Mouse (Mus musculus) liver, embryonic 15.5 days (tissue): ENCODE measurements around the gene Havcr2. TPM values are rescaled to one million over a fixed set of nuclear protein-coding genes. Genes with fewer than 3 reads are reported as not detected.

Experiments used
- ATAC-seq: fragments of 200-750 bp; cut with Nextera tagmentation; 2 replicates; pipeline ENCODE4 v1.8.0; 2017; ENCODE audit warnings: moderate number of reproducible peaks, mild to moderate bottlenecking, moderate library complexity; ENCODE audit not compliant: insufficient read depth
- H3K27ac ChIP-seq: fragments of 300-500 bp; sonication (generic); replicated peaks from 2 replicates; pipeline ENCODE4 v1.5.1; 2015; ENCODE audit warnings: mild to moderate bottlenecking, inconsistent platforms
- H3K27me3 ChIP-seq: fragments of 300-500 bp; sonication (generic); 2 replicates; pipeline ENCODE4 v1.6.1; 2015; ENCODE audit warnings: mild to moderate bottlenecking, inconsistent platforms
- H3K36me3 ChIP-seq: fragments of 300-500 bp; sonication (generic); replicated peaks from 2 replicates; pipeline ENCODE4 v1.6.1; 2015; ENCODE audit warnings: moderate library complexity, mild to moderate bottlenecking, inconsistent platforms
- H3K4me1 ChIP-seq: fragments of 300-500 bp; sonication (generic); replicated peaks from 2 replicates; pipeline ENCODE4 v1.6.1; 2015; ENCODE audit warnings: inconsistent platforms
- H3K4me2 ChIP-seq: fragments of 300-500 bp; sonication (generic); 2 replicates; pipeline ENCODE4 v1.6.1; 2015; ENCODE audit warnings: moderate library complexity, mild to moderate bottlenecking, inconsistent platforms
- H3K4me3 ChIP-seq: fragments of 300-500 bp; sonication (generic); replicated peaks from 2 replicates; pipeline ENCODE4 v1.5.1; 2015; ENCODE audit warnings: mild to moderate bottlenecking, inconsistent platforms
- H3K9ac ChIP-seq: fragments of 300-500 bp; sonication (generic); 2 replicates; pipeline ENCODE4 v1.6.1; 2015; ENCODE audit warnings: moderate library complexity, mild to moderate bottlenecking, inconsistent platforms
- H3K9me3 ChIP-seq: fragments of 300-500 bp; sonication (generic); replicated peaks from 2 replicates; pipeline ENCODE4 v1.6.1; 2016; ENCODE audit warnings: inconsistent platforms
- WGBS: fragments of 180-500 bp; shearing (Covaris S2); methylation state at CpG from one replicate; pipeline ENCODE4 v1.1.7; 2015; ENCODE audit warnings: mixed read lengths; ENCODE audit not compliant: insufficient replicate concordance; 5-methylcytosine and 5-hydroxymethylcytosine counted together
- polyA plus RNA-seq: library from polyadenylated mRNA; unstranded; fragments of >200 nt; fragmentation: Nextera tagmentation; extraction: Ambion mirVana; gene quantifications from 2 replicates; pipeline ENCODE4 v1.2.1, GENCODE M21; 2015

The Havcr2 gene
- polyA plus RNA-seq, 1 experiment from 2014 or later: 0.20 TPM

DNA sequence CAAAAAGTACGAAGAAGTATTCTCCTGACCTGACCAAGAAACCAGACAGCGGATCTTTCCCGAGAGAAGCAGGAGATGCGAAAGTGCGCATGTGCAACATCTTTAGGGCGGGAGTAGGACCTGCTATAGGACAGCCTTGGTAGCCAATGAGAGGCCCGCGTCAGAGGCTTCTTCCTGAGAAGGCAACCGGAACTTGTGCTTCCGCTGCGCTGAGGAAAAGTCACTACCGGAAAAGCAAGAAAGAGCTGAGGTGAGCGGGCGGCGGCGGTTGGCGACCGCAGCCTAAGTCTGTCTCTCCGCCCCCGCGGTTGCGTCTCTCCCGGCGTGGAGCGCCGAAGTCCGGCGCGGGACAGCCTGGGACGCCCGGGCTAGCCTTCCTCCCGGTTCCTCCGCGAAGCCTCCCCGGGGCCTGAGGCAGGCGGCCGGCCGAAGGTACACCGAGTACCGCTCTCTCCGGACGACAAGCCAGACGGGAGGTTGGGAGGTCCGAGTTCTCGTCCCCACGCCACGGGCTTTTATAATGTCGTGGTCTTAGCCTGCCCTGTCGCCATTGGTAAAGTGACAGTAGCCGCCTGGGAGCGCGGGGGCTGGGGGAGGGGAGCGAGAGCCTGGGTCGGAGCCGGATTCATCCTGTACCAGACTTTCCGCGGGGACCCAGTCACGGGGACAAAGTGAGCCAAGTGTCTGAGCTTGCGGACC is 17.8 kb upstream of the Havcr2 start, which contains the start of gene Med7:
TSS of gene Med7 (plus strand) at position 166 of the 699 bp plus-strand sequence.
- Histone ChIP-seq H3K36me3 (peaks cover 21% of the 10 kb centered on the region), H3K4me2 (peak within 1 kb of the TSS; percentile 75), H3K27ac (peak within 1 kb of the TSS; percentile 98), H3K9ac (peak within 1 kb of the TSS; percentile 97), H3K4me1 (peaks cover 50% of the 10 kb centered on the region), H3K9me3 (no peaks in the 10 kb centered on the region), H3K27me3 (no peaks in the 10 kb centered on the region), H3K4me3 (peak within 1 kb of the TSS; percentile 99)
- peak; percentile 95 for ATAC-seq
- WGBS: under 1% methylated on average over 59 of the region's 59 CpGs

DNA sequence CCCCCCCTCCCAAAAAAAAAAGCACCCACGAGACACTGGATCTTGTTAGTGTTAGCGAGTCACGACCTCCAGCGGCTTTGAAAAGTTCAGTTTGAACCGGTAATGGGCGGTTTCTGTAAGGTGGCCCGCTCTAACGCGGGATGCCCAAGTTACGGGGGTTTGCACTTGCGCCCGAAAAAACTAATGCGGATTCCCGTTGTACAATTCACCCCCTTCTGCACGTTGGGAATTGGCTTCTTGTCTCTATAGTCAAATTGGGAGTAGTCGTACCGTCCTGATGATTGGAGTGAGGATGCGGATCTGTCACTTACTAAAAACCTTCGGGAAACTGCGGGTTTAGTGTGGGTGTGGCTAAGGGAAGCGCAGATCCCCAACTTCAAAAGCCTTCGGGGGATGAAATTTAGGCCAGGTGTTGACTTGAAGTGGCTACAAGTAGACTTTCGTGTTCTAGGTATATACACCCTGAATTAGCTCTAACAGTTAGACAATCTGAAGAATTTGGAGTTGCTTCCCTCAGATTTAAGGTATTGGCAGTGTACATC is 17.2 kb upstream of the Havcr2 start:
- Histone ChIP-seq H3K4me2 (peak overlapping the region; percentile 75), H3K4me1 (peaks cover 51% of the 10 kb centered on the region), H3K9me3 (no peaks in the 10 kb centered on the region), H3K9ac (peak overlapping the region; percentile 97), H3K36me3 (peaks cover 26% of the 10 kb centered on the region), H3K27ac (peak overlapping the region; percentile 98), H3K4me3 (peak overlapping the region; percentile 99), H3K27me3 (no peaks in the 10 kb centered on the region)
- peak; percentile 17 for ATAC-seq
- under 1% methylated on average over 23 of the region's 23 CpGs for WGBS

DNA sequence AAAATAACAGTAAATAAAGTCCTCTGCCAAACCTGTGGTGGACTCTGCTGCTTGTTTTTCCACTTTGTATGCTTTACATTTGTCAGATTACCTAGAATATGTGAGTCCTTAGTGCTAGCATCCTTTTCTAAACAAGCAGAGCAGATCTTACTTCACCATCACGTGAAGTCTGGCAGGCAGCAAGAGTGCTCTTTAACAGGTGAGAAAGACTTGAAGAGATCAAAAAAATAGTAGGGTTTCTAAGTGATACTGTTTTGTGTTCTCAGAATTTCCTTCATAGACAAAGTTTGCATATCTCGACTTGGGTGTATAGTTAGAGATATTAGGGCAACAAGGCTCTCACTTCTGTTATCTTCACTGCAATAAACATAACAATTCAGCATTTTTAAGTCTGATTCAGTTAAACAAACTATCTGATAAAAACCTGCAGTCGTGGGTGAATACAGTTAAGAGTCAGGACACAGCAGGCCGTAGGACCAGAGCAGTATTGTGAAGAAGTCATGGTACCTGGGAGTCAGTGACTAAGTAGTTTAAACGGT is 15.7 kb upstream of the Havcr2 start:
- H3K9ac ChIP-seq: no peak overlapping the region
- peak overlapping the region; percentile 39; the same call in 1 of the 2 replicates for H3K27ac ChIP-seq
- H3K27me3 ChIP-seq: no peaks in the 10 kb centered on the region
- H3K4me3 ChIP-seq: peak overlapping the region; percentile 15
- H3K36me3 ChIP-seq: peaks cover 41% of the 10 kb centered on the region
- ATAC-seq: no peak
- peak overlapping the region; percentile 75 for H3K4me2 ChIP-seq
- WGBS: 20% methylated on average over 5 of the region's 5 CpGs
- peaks cover 61% of the 10 kb centered on the region for H3K4me1 ChIP-seq
- H3K9me3 ChIP-seq: no peaks in the 10 kb centered on the region

DNA sequence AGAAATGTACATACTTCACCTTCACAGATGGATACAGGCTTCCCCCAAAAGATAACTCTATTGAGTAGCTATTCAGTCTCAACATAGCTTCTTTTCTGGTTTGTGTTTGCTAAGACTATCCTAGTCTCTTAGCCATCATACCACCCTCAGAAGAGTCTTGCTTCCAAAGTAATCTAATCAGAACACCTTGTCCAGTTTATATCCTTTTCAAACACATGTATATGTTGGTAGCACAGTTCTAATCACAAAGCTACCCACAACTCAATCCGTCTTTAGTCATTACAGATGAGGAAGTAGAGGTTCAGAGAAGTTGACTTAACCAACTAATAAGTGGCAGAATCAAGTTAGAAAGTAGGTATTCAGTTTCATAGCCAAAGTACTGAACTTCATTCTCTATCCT is 13.0 kb upstream of the Havcr2 start:
- Histone ChIP-seq H3K9me3 (no peaks in the 10 kb centered on the region), H3K27ac (0 out of 2 replicates have a peak overlapping the region, but pooled peaks have one; percentile 45), H3K4me2 (peak overlapping the region; percentile 38), H3K9ac (no peak overlapping the region), H3K4me3 (no peak overlapping the region), H3K4me1 (peaks cover 43% of the 10 kb centered on the region), H3K27me3 (no peaks in the 10 kb centered on the region), H3K36me3 (peaks cover 50% of the 10 kb centered on the region)
- 17% methylated on average over 1 of the region's 1 CpGs for WGBS
- peak; percentile 27 for ATAC-seq

DNA sequence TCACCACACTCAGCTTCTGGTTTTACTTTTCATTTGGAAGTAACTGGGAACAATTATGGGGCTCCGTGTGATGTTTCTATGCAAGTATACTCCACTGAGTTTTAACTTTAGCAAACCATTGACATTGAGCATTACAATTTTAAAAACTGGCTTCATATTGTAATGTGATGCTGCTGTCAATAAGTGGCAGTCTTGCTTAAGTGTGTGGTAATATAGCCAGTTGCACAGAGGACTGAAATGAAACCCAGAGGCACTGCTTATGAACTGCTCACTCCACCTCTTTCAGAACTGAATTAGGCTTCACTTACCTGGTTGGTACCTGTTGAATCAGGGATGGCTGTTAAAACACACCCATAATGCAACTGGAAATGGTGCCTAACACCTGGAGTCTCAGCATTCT is 11.6 kb upstream of the Havcr2 start:
- no peak overlapping the region for H3K4me3 ChIP-seq
- ATAC-seq: no peak
- no peak overlapping the region for H3K27ac ChIP-seq
- no peak overlapping the region for H3K9ac ChIP-seq
- 83% methylated on average over 1 of the region's 1 CpGs for WGBS
- no peaks in the 10 kb centered on the region for H3K9me3 ChIP-seq
- H3K4me2 ChIP-seq: no peak overlapping the region
- peaks cover 50% of the 10 kb centered on the region for H3K36me3 ChIP-seq
- H3K27me3 ChIP-seq: no peaks in the 10 kb centered on the region
- peaks cover 42% of the 10 kb centered on the region for H3K4me1 ChIP-seq

DNA sequence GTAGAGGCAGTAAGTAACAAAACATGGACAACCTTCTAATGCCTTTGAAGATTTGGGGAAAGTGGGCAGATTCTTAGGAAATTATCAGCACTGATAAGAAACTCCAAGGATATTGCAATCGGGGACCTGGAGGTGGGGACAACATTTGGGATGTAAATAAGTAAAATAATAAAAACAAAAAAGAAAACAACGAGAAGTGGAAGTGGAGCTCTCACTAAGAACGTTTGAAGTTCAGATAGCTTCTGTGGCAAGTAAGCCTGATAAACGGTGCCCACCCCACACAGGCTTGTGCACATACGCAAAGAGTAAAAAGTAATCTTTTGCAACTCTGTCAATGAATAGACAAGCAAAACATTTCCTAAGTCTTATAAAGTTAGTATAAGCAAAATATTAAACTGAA is 10.8 kb upstream of the Havcr2 start:
- no peaks in the 10 kb centered on the region for H3K27me3 ChIP-seq
- H3K9ac ChIP-seq: no peak overlapping the region
- no peak overlapping the region for H3K4me3 ChIP-seq
- 72% methylated on average over 5 of the region's 5 CpGs for WGBS
- H3K4me1 ChIP-seq: peaks cover 35% of the 10 kb centered on the region
- ATAC-seq: no peak
- H3K9me3 ChIP-seq: no peaks in the 10 kb centered on the region
- no peak overlapping the region for H3K4me2 ChIP-seq
- H3K27ac ChIP-seq: no peak overlapping the region
- peaks cover 50% of the 10 kb centered on the region for H3K36me3 ChIP-seq

DNA sequence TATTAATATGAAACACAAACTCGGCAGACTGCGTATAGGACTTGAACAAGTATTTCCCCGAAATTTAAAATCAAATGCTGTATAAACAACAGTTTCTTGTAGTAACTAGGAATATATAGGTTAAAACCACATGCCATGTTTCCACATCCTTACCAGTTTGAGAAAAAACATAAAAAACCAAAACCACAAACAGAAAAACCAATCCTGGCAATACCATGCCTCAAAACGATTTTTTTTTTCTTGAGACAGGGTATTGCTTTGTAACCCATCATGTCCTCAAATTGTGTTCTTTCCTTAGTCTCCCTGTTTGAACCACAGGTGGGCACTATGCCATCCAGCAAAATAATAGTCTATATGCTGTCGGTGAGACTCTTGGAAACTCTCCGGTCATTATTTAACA is 8.6 kb upstream of the Havcr2 start:
- ATAC-seq: no peak
- Histone ChIP-seq H3K36me3 (peaks cover 33% of the 10 kb centered on the region), H3K9ac (no peak overlapping the region), H3K4me2 (no peak overlapping the region), H3K27me3 (no peaks in the 10 kb centered on the region), H3K4me3 (no peak overlapping the region), H3K4me1 (peaks cover 17% of the 10 kb centered on the region), H3K27ac (no peak overlapping the region), H3K9me3 (no peaks in the 10 kb centered on the region)
- 75% methylated on average over 6 of the region's 6 CpGs for WGBS

DNA sequence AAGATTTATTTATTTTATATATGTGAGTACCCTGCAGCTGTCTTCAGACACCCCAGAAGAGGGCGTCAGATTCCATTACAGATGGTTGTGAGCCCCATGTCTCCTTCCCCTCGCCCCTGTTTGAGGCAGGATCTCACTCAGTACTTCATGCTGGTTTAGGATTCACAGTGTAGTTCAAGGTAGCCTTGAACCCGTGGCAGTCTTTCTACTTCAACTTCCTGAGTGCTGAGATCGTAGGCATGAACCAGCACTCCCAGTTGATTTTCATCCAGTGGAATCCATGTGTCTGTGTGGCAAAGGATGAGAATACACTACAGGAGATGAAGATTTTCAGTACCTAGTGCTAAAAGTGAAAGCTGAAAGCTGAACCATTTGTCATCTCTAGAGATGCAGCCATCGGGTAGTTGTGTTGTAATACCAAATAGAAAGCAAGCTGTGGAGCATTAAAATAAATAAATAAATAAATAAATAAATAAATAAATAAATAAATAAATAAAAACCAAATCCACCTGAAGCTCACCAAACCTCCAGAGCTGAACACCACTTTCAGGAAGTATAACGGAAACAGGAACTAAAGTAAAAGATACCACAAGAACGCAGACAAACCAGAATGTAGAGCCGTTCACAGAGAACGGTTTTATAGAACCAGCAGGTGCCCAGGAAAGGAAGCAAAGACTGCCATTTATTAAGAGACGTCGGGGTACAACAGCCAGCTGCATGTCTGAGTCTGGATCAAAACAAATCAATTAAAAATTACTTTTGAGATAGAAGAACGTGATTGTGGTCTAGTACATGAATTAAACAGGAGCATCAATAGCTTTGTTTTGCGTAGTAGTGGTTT is 6.9 kb upstream of the Havcr2 start:
- H3K36me3 ChIP-seq: peaks cover 20% of the 10 kb centered on the region
- H3K9ac ChIP-seq: no peak overlapping the region
- peaks cover 12% of the 10 kb centered on the region; the same call in 1 of the 2 replicates for H3K4me1 ChIP-seq
- no peak overlapping the region for H3K4me2 ChIP-seq
- WGBS: 27% methylated on average over 13 of the region's 13 CpGs
- H3K9me3 ChIP-seq: no peaks in the 10 kb centered on the region
- H3K27ac ChIP-seq: no peak overlapping the region
- H3K4me3 ChIP-seq: no peak overlapping the region
- no peaks in the 10 kb centered on the region for H3K27me3 ChIP-seq
- no peak for ATAC-seq

DNA sequence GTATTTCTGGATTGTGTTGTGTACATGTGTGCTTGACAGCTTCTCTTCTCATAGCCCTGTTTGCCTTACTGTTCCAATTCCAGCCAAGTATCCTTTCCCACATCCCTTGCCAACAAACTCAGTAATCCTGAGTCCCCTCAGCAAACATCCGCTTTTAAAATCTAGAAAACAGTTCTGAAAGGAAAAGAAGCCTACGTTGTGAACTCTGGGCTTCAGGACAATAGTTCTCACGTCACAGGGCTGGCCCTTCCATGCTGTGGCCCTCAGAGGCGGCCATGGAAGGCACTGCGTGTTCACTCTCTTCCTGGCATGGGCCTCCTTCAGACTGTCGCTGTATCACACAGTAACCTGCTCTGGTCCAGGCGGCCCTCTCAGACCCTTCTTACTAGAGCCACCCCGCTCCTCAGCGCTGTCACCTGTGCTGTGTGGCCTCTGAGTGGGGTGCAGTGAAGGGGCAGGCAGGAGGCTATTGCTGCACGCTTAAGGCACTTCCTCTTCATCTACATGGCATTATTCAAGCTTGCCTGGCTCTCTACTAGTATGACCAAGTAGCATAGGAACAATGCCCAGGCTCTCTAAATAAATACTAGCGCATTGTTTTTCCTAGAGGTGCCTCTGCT is 5.2 kb upstream of the Havcr2 start:
- Histone ChIP-seq H3K4me3 (no peak overlapping the region), H3K36me3 (peaks cover 8% of the 10 kb centered on the region), H3K27ac (no peak overlapping the region), H3K4me1 (peaks cover 9% of the 10 kb centered on the region), H3K27me3 (no peaks in the 10 kb centered on the region), H3K9ac (no peak overlapping the region), H3K4me2 (no peak overlapping the region), H3K9me3 (no peaks in the 10 kb centered on the region)
- ATAC-seq: no peak
- 63% methylated on average over 11 of the region's 11 CpGs for WGBS

DNA sequence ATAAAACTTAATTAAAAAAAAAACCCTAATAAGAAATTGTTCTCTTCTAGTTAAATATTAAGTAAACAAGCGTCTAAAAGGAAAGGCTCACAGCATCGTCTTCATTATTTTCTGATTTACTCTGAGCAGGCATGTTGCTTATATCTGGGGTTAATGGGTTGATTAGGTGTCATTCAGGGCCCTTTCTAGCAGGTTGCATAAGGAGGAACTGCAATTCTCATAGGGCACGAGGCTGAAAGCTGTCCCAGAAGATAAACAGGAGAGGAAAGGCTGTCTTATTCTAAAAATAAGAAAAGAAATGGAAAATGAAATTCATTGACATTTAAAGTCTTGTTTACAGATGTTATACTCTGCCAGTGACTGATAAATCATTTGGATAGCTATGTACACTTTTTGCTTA is 5.2 kb downstream of the Havcr2 start:
- H3K9ac ChIP-seq: no peak overlapping the region
- WGBS: 49% methylated on average over 3 of the region's 3 CpGs
- no peaks in the 10 kb centered on the region for H3K36me3 ChIP-seq
- no peaks in the 10 kb centered on the region for H3K27me3 ChIP-seq
- no peak overlapping the region for H3K4me3 ChIP-seq
- no peak for ATAC-seq
- no peak overlapping the region for H3K27ac ChIP-seq
- H3K4me1 ChIP-seq: peaks cover 3% of the 10 kb centered on the region
- no peaks in the 10 kb centered on the region for H3K9me3 ChIP-seq
- H3K4me2 ChIP-seq: no peak overlapping the region
